Mouse (Mus musculus): Measurements from ENCODE around the gene Ints6.

DNA sequence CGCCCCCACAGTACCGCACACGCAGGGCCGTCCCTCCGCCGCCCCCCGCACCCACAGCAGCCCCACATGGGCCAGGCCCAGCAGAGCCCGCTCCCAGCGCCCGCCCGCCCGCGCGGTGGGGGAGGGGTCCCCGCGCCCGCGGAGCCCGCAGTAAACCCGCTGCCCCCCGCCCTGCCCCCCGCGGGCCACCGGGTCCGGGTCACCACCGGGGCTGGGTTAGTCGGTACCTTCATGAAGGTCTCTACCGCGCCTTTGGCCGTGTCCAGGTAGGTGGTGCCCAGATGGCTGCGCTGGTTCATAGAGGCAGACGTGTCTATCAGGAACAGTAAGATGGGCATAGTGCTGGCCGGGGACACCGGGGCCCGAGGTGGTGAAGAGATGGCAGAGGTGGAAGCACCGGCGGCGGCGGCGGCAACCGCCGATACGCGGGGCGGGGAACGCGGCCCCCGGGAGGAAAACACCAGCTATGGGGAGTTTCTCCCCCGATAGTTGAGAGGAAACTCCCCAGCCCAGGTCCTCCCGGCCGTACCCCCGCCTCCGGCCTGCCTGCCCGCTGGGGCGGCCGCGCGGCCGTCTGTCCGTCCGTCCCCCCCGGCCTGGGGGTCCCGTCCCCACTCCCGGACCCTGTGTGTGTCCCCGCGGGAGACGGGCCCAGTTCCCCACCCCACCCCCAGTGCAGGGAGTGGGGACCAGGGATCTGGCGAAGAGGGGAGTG, 491 bp downstream of the Ints6 start:
- TF ChIP-seq CTCF (IDR thresholded peaks at IDR 0.05; ENCODE audit: extremely low read depth, insufficient read depth, insufficient read length, insufficient replicate concordance): no peak
- TF ChIP-seq POLR2A (IDR thresholded peaks at IDR 0.05; ENCODE audit: low read depth, low read length): no peak

Measured in spleen, adult 2 months (tissue).